Mouse (Mus musculus): ENCODE measurements around the gene Rfk. TPM values are rescaled to one million over a fixed set of nuclear protein-coding genes. Genes with fewer than 3 reads are reported as not detected.

Gene Rfk
- 171 and 262 TPM in 2 replicates for polyA plus RNA-seq (2012; rRNA removed)

DNA sequence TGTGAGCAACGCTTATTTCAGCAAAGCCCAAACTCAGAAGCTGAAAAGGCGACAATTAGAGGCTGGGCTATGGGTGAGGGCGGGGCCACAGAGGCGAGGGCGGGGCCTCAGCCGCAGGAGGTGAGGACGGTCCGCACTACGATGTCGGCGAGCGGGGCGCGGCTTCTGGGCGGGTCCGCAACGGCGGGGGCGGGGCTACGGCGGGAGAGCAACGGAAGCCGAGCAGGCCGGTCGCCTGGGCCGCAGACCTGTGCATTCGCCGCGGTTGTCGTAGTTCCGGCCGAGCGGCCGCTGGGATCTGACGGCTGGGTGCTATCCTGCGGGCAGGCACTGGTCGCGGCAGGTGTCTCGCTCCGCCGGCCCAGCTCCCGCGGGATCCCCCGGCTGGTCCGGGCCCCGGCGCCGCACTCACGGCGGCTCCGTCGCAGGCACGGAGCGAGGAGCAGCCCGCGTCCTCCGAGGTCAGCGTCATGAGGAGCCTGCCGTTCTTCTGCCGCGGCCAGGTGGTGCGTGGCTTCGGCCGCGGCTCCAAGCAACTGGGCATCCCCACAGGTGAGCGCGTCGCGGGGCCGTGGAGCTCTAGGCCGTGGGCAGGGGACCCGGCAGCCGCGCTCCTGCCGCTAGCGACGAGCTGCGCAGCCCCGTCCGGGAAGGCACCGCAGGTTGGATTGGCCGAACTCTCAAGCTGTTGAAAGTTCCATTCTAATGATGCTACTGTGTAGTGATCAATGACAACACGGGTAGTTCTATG lies at the start of gene Rfk:
Gene Rfk, plus strand, starts transcription at position 203 of the 751 bp plus-strand sequence.

DNA sequence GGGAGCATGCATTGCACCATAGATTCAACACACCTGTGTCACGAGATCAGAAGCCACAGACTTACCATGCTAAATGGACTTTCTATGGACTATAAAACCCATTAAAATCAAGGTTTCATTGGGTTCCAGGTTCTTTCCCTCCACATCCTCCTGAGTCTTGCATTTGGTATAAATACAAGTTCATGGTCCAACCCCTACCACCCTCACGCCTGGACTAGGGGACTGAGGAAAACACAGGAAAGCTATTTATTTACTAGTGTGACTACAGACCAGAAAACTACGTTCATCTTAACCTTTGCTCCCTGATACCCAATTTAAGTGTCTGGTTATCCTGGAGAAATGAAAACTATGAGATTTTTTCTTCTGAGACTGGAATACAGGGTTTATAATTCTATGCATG lies 21.1 kb upstream of the Rfk start, which contains the start of gene Gcnt1:
Gene Gcnt1, minus strand, starts transcription at position 144 of the 400 bp plus-strand sequence.

Other genes with a start within 250 kb of the Rfk start
- 0.27 and 0.77 TPM in 2 replicates for gene Gcnt1, start 21.2 kb upstream of the Rfk start, polyA plus RNA-seq (2012; rRNA removed)